Mouse (Mus musculus) T-cell, adult 2 months (primary cell): ENCODE measurements around the gene Prss38.

Experiments
- DNase-seq: peaks from one replicate; pipeline ENCODE4 v3.0.0; 2022; ENCODE audit warnings: low spot score

Gene Prss38

DNA sequence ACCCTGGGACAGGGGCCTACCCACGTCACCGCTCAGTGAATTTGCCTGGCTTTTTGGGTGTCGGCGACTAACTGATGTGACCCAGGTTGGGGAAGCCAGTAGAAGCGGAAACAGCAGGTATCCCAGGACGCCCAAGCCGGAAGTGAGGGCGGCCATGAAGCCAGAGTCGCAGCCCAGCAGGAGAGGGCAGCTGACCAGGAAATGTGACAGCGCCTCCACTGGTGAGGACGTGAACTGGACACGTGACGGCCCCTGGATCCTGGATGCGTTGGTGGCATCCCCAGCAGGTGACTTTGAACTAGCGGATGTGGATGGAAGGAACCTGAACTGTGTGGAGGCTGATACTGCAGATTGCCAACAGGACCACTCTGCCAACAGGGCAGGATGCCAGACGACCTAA is at the start of gene Prss38:
TSS of gene Prss38 (minus strand) at position 183 of the 400 bp plus-strand sequence.
- no peak for DNase-seq

GRCm38 (mm10) chr11:59423010-59423588 is 47.6 kb upstream of the Prss38 start:
- no peak for DNase-seq

GRCm38 (mm10) chr11:59421967-59422366 is 46.5 kb upstream of the Prss38 start:
- DNase-seq: no peak

GRCm38 (mm10) chr11:59421436-59421835 is 46.0 kb upstream of the Prss38 start:
- no peak for DNase-seq

DNA sequence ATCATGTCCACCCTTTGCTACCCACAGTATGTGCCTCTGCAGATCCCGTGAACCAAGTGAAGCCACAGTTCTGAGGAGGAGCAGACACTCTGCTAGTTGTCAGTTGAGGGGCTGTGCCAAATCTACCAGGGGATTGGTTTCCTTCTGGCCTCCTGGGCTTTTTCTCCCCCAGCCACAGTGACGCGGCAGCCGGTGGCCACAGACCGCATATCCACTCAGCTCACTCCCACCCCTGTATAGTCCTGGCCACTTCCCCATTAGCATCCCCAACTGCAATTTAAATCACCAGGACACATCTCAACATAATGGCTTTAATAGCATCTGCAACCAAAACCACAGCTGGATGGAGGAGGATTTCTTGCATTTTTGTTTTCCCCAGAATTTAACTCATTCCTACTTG is 43.3 kb upstream of the Prss38 start:
- DNase-seq: peak; percentile 11

DNA sequence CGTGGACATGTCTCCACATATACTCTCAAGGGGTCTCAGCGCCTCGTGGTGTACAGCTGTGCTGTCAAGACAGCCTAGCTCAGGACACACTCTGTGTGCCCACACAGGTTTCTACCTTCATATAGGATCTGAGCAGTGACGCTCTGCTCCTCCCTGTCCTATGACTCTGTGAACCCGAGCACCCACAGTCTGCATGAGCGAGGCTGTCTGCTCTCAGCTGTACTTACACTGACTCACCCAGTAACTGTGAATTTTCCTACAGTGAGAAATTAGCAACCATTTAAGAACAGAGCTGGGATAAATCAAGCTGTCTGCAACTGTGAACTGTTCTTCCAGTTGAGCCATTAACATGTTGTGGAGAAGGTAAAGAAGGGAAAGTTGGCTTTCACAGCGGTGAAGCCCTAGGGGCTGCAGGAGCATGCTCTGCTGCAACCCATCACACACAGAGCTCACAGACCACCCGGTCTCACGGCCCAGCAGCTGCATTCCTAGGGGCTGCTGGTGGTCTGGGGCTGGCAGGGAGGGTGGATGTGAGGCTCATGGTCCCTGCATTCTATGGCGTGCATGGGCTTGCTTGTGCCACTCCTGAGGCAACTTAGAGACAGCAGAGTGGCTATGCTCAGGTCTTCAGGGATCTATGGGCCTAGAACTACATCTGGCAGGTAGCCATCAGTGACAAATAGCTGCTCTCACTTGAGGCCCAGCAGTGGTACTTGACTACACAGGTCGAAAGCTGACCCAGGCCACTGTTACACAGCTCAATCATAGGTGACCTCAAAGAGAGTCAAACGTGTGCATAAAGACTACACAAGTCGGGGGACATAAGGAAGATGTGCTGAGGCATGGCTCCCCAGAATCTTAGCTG is 37.8 kb upstream of the Prss38 start:
- no peak for DNase-seq

- no peak for DNase-seq
Measured at GRCm38 (mm10) chr11:59412058-59412457, 36.6 kb upstream of the Prss38 start.

DNA sequence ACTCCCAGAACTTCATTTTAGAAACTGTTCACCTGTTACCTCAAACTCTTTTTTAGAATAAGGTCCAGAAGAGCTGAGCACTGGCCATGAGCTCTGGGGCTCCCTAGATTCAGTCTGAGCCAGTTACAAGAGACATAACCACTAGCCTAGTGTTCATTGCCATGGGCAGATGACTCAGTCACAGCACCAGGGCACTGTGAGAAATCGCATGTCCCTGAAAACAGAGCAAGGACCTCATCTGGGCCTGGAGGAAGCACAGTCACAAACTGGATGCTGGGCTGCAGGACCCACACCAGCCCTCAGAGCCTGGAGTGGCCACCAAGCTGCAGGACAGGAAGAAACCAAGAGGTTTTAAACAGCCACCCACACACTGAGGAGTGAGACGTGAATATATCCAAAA is 35.4 kb upstream of the Prss38 start:
- DNase-seq: no peak

DNA sequence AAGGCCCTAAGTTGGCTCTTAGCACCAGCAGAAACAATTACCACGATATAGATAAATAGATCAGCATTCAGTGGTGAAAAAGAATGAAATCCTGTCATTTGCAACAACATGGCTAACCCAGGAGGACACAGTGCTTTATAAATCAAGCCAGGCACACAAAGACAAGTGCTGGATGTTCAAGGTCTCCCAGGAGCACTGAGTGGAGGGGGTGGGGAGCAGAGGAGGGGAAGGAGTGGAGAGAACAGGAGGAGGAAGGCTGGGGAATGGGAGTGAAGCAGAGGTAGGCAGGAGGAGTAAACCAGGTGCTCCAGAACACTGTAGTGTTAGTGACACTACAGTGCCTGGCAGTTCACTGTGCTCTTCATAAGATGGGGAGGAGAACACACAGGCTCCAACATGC is 30.3 kb upstream of the Prss38 start:
- no peak for DNase-seq

GRCm38 (mm10) chr11:59400876-59401275 is 25.4 kb upstream of the Prss38 start:
- no peak for DNase-seq

DNA sequence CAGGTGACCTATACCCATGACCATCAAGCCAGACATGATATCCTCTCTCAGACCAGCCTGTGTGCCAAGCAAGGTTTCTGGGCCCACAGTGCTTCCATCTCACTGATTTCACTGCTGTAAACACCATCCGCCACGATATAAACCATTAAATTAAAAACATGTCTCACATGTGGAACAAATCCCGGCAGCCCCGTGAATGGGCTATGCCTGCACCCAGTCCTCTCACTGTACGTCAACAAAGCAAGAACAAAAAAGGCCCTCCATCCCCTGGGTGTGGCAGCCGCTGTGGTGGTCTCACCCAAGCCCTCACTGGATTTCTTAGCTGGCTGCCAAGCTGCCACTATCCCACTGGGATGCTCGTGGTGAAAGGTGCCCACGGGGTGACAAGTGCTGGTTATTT is 24.4 kb upstream of the Prss38 start:
- DNase-seq: no peak

DNA sequence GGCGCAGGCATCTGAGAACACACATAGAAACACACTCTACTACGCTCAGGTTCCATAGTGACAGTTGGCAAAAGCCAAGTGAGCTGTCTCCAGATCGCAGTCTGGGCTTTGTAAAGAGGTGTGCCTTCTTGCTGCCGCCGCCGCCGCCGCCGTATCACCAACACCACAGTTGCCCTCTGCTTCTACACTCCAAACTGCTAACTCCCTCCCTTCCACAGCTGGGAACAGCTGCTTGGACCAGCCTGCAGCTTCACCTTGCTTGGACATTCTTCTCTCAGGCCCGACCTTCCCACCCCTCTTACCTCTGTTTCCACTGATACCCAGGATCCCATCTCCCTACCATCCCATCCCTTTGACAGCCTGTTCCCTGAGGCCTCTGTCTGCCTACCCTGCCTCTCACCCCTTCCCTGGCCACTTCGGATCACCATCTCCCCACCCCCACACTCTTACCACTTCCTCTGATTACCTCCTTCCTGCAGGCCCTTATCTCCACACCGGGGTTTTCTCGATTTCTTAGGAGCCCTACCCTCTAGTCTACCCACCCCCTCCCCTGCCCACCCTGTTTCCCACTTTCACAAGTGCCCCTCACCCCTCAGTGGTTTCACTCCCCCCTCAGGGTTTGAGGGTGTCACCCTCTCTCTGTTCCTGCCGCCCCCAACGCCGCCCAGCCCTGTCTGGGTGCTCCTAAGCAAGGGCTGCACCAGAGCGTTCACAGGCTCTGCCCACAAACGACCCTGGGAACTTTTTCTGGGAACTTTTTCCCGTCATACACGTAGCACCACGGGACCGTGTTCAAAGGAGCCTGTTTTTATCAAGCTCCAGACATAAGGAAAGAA is 22.3 kb upstream of the Prss38 start:
- peak; percentile 30 for DNase-seq

GRCm38 (mm10) chr11:59394451-59394850 is 19.0 kb upstream of the Prss38 start:
- DNase-seq: no peak

DNA sequence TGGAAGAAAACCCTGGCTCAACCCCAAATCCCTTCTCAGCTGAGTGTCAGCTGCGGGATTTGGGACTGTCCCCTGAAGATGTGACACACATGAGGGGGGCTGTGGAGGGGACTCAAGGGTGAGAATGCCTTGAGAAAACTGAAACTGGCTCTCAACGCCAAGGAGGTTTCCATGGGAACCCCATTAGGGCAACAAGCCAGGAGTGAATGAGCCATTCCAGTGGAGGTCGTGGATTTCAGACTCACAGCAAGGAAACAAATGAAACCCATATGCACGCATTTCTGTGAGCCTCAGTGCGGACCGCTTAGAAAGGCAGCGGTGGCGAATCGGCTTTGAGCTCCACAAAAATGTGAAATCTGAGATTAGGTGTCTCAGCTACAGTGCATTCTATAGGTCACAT is 18.1 kb upstream of the Prss38 start:
- DNase-seq: no peak

DNA sequence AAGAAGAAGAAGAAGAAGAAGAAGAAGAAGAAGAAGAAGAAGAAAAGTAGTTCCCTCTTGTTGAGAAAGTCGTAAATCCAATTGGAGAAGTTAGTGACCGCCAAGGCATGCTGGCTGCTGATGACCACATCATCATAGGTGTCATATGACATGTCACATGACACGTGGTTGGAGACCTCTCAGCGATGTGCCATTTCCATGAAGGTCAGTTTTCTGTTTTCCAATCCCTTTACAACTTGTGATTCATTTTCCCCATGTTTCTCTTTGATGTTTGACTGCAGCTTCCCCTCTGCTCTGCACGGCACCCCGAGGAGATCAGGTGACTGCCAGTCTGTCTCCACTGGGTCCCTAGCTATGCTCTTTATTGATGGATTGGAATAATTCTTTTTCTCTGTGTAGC is 16.8 kb upstream of the Prss38 start:
- DNase-seq: no peak

DNA sequence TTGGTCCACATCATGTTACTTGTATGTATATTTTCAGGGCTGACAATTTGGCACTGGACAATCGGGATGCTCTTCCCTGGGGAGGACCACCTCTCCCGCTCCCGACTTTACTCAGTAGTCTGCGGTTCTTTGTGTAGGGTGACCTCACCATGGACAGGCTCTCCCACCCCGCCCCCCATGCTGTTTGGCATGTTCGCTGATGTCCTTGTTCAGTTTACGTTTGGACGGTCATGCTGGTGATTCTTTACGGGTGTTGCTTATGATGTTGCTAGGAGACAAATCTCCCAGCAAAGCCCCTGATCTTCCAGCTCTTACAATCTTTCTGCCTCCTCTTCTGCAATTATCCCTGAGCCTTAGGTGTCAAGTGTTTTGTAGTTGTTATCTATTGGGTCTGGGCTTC is 15.0 kb upstream of the Prss38 start:
- no peak for DNase-seq

- DNase-seq: no peak
Measured at GRCm38 (mm10) chr11:59389617-59390016, 14.2 kb upstream of the Prss38 start.

DNA sequence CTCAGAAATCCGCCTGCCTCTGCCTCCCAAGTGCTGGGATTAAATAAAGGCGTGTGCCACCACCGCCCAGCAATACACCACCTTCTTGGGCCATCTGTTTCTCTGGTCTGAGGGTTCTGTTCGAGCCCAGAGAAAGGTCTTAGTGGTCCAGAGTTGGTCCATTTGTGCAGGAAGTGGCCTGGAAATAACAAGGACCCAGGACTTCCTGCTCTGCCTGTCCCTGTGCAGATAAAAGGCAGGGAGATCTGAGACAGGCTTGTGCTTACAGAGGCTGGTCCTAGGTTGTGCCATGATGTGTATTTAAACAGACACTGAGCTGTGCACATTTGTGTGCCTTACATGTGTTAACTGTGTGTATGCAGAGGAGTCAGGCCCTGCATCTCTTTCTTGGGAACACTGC is 13.3 kb upstream of the Prss38 start:
- no peak for DNase-seq

- no peak for DNase-seq
Measured at GRCm38 (mm10) chr11:59387471-59387870, 12.0 kb upstream of the Prss38 start.

GRCm38 (mm10) chr11:59385123-59385522 is 9.7 kb upstream of the Prss38 start:
- no peak for DNase-seq

GRCm38 (mm10) chr11:59384441-59384959 is 9.0 kb upstream of the Prss38 start:
- no peak for DNase-seq

- no peak for DNase-seq
Measured at GRCm38 (mm10) chr11:59379547-59379946, 4.1 kb upstream of the Prss38 start.

DNA sequence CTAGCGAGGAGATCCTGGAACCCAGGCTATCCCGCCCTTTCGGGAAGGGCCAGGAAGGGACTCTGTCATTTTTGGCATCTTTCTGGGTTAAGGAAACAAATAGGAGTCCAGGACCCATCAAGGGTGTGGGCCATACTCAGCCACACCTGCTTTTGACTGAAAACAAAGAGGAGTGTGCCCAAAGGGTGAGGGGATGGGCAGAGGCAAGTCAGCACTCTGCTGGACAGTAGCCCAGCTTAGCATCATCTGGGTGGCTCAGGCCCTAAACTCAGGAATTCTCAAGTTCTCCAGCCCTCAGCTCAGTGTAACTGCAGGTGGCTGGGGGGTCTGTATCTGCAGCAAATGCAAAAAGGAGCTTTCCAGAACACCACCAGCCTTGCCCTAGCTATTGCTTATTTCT is 2.5 kb upstream of the Prss38 start:
- DNase-seq: no peak
